Mouse (Mus musculus): ENCODE measurements around the gene Mrps11. TPM values are rescaled to one million over a fixed set of nuclear protein-coding genes. Genes with fewer than 3 reads are reported as not detected.

Mrps11 gene
- polyA plus RNA-seq, 1 experiment from 2014 or later, result 73.6 TPM

DNA sequence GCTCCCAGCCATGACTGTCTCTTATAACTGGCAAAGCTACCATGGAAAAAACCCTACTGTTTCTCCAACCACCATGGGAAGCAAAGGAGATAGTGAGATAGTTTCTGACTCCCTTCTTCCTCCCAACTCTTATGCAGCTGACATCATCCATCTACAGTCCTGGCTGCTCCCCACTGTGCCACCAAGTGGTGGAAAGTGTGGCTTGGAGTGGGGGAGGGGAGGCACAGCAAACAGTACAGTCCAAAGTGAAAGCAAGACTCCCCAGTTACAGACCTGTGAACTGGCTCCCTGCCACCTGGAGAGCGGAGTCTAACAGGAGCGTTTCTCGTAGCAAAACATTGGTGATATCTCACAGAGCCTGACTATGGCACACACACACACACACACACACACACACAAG is 20.9 kb downstream of the Mrps11 start:
- no peaks in the 10 kb centered on the region for H3K36me3 ChIP-seq (ENCODE audit: control insufficient read depth, insufficient read depth, low read length)
- no peak overlapping the region for H3K4me2 ChIP-seq (ENCODE audit: low read length)
- ATAC-seq (replicated peaks; ENCODE audit: low FRiP score, low TSS enrichment, low read depth) (no peak), DNase-seq (ENCODE audit: low spot score) (no peak)
- H3K4me1 ChIP-seq (replicated peaks; ENCODE audit: control insufficient read depth, insufficient read depth, low read length), result no peaks in the 10 kb centered on the region
- H3K9me3 ChIP-seq (ENCODE audit: control insufficient read depth, low read length), result no peaks in the 10 kb centered on the region
- no peak overlapping the region for H3K4me3 ChIP-seq (ENCODE audit: low read depth, low read length)
- 80% methylated on average over 3 of the region's 3 CpGs for whole genome bisulfite sequencing
- no peak overlapping the region for H3K9ac ChIP-seq (ENCODE audit: low read length)
- H3K27me3 ChIP-seq (replicated peaks; ENCODE audit: control insufficient read depth, insufficient read depth, low read length), result no peaks in the 10 kb centered on the region
- no peak overlapping the region for H3K27ac ChIP-seq (ENCODE audit: low read depth)

DNA sequence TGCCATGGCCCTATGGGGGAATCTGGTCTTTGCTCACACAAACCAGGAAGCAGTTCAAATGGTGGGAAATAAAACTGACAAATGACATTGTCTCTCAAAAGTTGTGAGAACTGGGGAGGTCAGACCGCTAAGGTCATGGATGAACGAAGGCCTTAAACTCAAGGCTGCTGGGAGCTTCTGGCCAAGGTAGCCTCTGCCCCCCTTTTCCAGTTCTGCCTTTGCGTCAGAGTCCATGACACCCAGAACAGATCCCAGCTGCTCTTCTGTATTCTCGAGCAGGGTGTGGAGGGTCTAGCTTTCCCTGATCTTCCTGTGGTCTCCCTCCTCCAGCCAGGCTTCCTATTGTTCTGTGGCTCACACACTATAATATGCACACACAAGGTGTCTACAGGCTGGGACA is 24.3 kb downstream of the Mrps11 start:
- no peak overlapping the region for H3K4me2 ChIP-seq (ENCODE audit: low read length)
- no peaks in the 10 kb centered on the region for H3K27me3 ChIP-seq (replicated peaks; ENCODE audit: control insufficient read depth, insufficient read depth, low read length)
- DNase-seq (ENCODE audit: low spot score), result no peak
- no peaks in the 10 kb centered on the region for H3K9me3 ChIP-seq (ENCODE audit: control insufficient read depth, low read length)
- H3K9ac ChIP-seq (ENCODE audit: low read length), result no peak overlapping the region
- 50% methylated on average over 4 of the region's 4 CpGs for WGBS
- no peak for ATAC-seq (replicated peaks; ENCODE audit: low FRiP score, low TSS enrichment, low read depth)
- no peak overlapping the region for H3K27ac ChIP-seq (ENCODE audit: low read depth)
- no peak overlapping the region for H3K4me3 ChIP-seq (ENCODE audit: low read depth, low read length)
- no peaks in the 10 kb centered on the region for H3K4me1 ChIP-seq (replicated peaks; ENCODE audit: control insufficient read depth, insufficient read depth, low read length)
- no peaks in the 10 kb centered on the region for H3K36me3 ChIP-seq (ENCODE audit: control insufficient read depth, insufficient read depth, low read length)

DNA sequence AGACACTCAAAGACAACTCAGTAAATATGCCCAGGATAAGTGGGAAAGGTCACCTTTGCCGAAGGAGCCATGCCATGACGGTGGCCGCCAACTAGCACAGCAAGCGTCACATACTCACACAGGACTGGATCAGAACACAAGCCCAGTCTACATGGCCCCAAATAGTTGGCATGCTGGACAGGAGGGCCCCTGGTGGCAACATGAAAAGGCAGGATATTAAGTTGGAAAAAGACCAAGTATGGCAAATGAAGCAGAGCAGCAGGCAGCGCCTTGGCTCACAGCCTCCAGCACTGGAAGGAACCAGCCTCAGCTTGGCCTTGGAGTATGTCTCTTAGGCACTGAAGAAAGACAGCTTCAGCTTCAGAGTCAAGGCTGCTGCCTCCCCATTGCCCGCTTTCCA is 30.9 kb downstream of the Mrps11 start:
- Histone ChIP-seq H3K27me3 (replicated peaks; ENCODE audit: control insufficient read depth, insufficient read depth, low read length) (no peaks in the 10 kb centered on the region), H3K4me3 (ENCODE audit: low read depth, low read length) (no peak overlapping the region), H3K36me3 (ENCODE audit: control insufficient read depth, insufficient read depth, low read length) (no peaks in the 10 kb centered on the region), H3K27ac (ENCODE audit: low read depth) (no peak overlapping the region), H3K9ac (ENCODE audit: low read length) (no peak overlapping the region), H3K9me3 (ENCODE audit: control insufficient read depth, low read length) (no peaks in the 10 kb centered on the region), H3K4me2 (ENCODE audit: low read length) (no peak overlapping the region), H3K4me1 (replicated peaks; ENCODE audit: control insufficient read depth, insufficient read depth, low read length) (no peaks in the 10 kb centered on the region)
- DNase-seq (ENCODE audit: low spot score) (no peak), ATAC-seq (replicated peaks; ENCODE audit: low FRiP score, low TSS enrichment, low read depth) (no peak)
- WGBS, result 89% methylated on average over 6 of the region's 6 CpGs

DNA sequence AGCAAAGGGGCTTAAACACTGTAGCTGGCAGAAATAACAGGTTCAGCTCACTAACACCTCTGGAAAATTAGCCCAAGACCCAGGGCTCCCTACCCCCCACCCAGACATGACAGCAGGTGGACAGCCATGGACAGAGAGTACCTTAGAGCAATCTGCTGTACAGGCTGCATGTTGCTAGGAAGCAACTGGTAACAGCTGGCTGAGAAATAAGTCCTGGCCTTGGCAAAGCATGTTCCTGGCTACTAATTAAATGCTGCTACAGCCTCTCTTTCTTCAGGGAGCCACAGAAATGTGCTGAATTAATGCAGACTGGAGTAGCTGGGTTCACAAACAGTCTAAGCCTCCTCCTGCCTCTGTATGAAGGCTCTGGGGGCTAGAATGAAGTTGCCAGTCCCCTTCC is 31.8 kb downstream of the Mrps11 start:
- Histone ChIP-seq H3K9me3 (ENCODE audit: control insufficient read depth, low read length) (no peaks in the 10 kb centered on the region), H3K36me3 (ENCODE audit: control insufficient read depth, insufficient read depth, low read length) (no peaks in the 10 kb centered on the region), H3K27ac (ENCODE audit: low read depth) (no peak overlapping the region), H3K4me1 (replicated peaks; ENCODE audit: control insufficient read depth, insufficient read depth, low read length) (no peaks in the 10 kb centered on the region), H3K27me3 (replicated peaks; ENCODE audit: control insufficient read depth, insufficient read depth, low read length) (no peaks in the 10 kb centered on the region), H3K4me2 (ENCODE audit: low read length) (no peak overlapping the region), H3K4me3 (ENCODE audit: low read depth, low read length) (no peak overlapping the region), H3K9ac (ENCODE audit: low read length) (no peak overlapping the region)
- DNase-seq (ENCODE audit: low spot score), result no peak
- no peak for ATAC-seq (replicated peaks; ENCODE audit: low FRiP score, low TSS enrichment, low read depth)

DNA sequence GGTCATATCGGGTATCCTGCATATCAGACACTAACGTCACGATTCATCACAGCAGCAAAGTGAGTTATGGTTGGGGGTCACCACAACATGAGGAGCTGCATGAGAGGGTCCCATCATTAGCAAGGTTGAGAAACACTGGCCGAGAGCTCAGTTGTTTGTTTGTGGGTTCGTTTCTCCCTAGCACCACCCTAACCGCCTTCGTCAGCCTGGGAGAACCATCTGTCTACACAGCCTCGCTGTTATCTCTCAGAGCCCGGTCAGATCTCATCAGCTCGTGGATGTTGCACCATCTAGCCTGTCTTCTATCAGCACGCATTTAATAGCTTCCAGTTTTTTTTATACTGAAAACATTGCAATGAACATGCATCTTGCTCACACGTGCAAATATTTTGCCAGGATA is 35.4 kb downstream of the Mrps11 start:
- Histone ChIP-seq H3K9me3 (ENCODE audit: control insufficient read depth, low read length) (no peaks in the 10 kb centered on the region), H3K27ac (ENCODE audit: low read depth) (no peak overlapping the region), H3K4me1 (replicated peaks; ENCODE audit: control insufficient read depth, insufficient read depth, low read length) (no peaks in the 10 kb centered on the region), H3K27me3 (replicated peaks; ENCODE audit: control insufficient read depth, insufficient read depth, low read length) (no peaks in the 10 kb centered on the region), H3K9ac (ENCODE audit: low read length) (no peak overlapping the region), H3K4me3 (ENCODE audit: low read depth, low read length) (no peak overlapping the region), H3K36me3 (ENCODE audit: control insufficient read depth, insufficient read depth, low read length) (peaks cover 6% of the 10 kb centered on the region), H3K4me2 (ENCODE audit: low read length) (no peak overlapping the region)
- DNase-seq (ENCODE audit: low spot score), result no peak
- WGBS, result 78% methylated on average over 12 of the region's 12 CpGs
- ATAC-seq (replicated peaks; ENCODE audit: low FRiP score, low TSS enrichment, low read depth), result no peak

DNA sequence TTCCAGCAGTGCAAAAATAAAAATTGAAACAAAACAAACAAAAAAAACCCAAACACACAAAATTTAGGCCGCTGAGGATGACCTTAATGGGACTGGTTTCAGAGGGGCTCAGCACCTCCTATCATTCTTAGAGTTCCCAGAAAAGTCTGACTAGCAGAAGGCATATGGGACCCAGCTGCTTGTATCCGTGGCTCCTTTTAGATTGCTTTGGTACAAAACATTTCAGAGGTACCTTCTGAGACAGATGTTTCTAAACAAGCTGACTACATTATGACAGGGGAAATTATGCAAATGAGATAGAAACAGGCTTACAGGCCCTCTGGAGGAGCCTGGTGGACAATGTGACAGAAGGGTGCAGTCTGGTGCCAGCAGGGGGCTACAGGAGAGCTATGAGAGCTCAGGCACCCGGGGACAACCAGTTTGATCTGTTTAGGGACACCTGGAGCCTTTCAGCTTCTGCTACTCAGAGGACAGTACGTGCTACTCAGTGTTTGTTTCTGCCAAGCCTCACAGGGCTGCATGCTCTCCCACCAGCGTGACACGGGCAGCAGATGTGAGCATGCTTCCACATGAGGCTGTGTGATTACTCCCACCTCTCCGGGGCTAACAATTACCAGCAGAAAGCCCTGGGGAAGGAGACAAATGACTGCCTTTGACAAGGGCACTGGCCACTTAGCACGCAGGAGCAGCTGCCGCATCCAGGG is 43.9 kb downstream of the Mrps11 start:
- H3K9ac ChIP-seq (ENCODE audit: low read length), result no peak overlapping the region
- H3K4me2 ChIP-seq (ENCODE audit: low read length), result no peak overlapping the region
- 37% methylated on average over 9 of the region's 9 CpGs for WGBS
- H3K9me3 ChIP-seq (ENCODE audit: control insufficient read depth, low read length), result no peaks in the 10 kb centered on the region
- no peak overlapping the region for H3K4me3 ChIP-seq (ENCODE audit: low read depth, low read length)
- H3K36me3 ChIP-seq (ENCODE audit: control insufficient read depth, insufficient read depth, low read length), result peaks cover 48% of the 10 kb centered on the region
- DNase-seq (ENCODE audit: low spot score), result peak; percentile 56
- no peaks in the 10 kb centered on the region for H3K27me3 ChIP-seq (replicated peaks; ENCODE audit: control insufficient read depth, insufficient read depth, low read length)
- no peak overlapping the region for H3K27ac ChIP-seq (ENCODE audit: low read depth)
- no peaks in the 10 kb centered on the region for H3K4me1 ChIP-seq (replicated peaks; ENCODE audit: control insufficient read depth, insufficient read depth, low read length)
- ATAC-seq (replicated peaks; ENCODE audit: low FRiP score, low TSS enrichment, low read depth), result 0 out of 2 replicates have a peak, but pooled peaks have one; percentile 43

DNA sequence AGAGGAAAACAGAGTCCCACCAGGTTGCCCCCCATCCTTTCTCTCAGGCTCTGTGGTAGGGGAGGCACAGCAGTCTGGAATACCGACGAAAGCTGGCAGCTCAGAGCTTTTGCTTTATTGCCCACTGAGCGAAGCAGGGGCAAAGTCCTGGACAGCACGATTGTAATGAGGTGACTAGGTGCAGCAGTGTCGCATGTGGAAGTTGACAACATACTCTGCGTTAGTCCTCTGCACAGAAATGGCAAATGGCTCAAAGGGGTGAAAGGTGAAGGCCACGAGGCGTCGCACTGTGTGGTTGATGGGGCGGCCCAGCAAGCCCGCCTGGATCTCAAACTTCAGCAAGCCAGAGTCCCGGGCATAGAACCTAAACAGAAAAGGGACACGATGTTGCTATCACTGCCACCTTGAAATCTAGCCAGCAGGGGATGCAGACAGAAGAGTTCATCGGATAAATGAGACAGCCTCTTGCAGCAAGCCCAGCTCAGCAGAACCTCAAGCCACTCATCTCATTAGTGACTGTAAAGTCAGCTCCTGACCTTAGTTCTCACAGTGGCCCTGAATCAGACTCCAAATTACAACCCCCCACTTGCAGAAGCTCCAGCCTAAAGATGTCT is 44.9 kb downstream of the Mrps11 start:
- H3K36me3 ChIP-seq (ENCODE audit: control insufficient read depth, insufficient read depth, low read length), result peaks cover 46% of the 10 kb centered on the region
- H3K4me1 ChIP-seq (replicated peaks; ENCODE audit: control insufficient read depth, insufficient read depth, low read length), result no peaks in the 10 kb centered on the region
- H3K4me3 ChIP-seq (ENCODE audit: low read depth, low read length), result no peak overlapping the region
- no peak overlapping the region for H3K9ac ChIP-seq (ENCODE audit: low read length)
- H3K9me3 ChIP-seq (ENCODE audit: control insufficient read depth, low read length), result no peaks in the 10 kb centered on the region
- WGBS, result 64% methylated on average over 14 of the region's 14 CpGs
- no peak overlapping the region for H3K27ac ChIP-seq (ENCODE audit: low read depth)
- H3K4me2 ChIP-seq (ENCODE audit: low read length), result no peak overlapping the region
- peak; percentile 66; the same call in 1 of the 2 replicates for ATAC-seq (replicated peaks; ENCODE audit: low FRiP score, low TSS enrichment, low read depth)
- H3K27me3 ChIP-seq (replicated peaks; ENCODE audit: control insufficient read depth, insufficient read depth, low read length), result no peaks in the 10 kb centered on the region
- peak; percentile 55 for DNase-seq (ENCODE audit: low spot score)

DNA sequence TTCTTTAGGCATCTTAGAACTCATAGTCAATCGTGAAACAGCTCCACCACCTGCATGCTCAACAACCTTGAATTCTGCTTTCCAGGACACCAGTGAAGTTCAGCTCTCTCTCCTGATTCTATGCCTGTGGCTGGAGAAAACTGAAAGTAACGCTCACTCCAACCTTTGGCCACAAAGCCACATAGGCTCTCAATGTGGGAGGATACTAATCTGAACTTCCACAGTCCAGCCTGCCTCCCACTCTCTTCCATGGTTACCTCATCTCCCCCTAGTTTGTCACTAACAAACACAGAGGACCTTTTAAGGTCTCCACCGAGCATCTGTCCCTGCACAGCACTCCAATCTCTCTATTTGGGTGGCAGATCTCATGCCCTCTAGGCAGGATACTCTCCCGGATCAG is 52.7 kb downstream of the Mrps11 start:
- H3K9ac ChIP-seq (ENCODE audit: low read length), result no peak overlapping the region
- no peak overlapping the region for H3K4me2 ChIP-seq (ENCODE audit: low read length)
- no peaks in the 10 kb centered on the region for H3K27me3 ChIP-seq (replicated peaks; ENCODE audit: control insufficient read depth, insufficient read depth, low read length)
- DNase-seq (ENCODE audit: low spot score) (no peak), ATAC-seq (replicated peaks; ENCODE audit: low FRiP score, low TSS enrichment, low read depth) (no peak)
- H3K9me3 ChIP-seq (ENCODE audit: control insufficient read depth, low read length), result no peaks in the 10 kb centered on the region
- H3K4me3 ChIP-seq (ENCODE audit: low read depth, low read length), result no peak overlapping the region
- 82% methylated on average over 4 of the region's 4 CpGs for WGBS
- H3K4me1 ChIP-seq (replicated peaks; ENCODE audit: control insufficient read depth, insufficient read depth, low read length), result no peaks in the 10 kb centered on the region
- peaks cover 57% of the 10 kb centered on the region for H3K36me3 ChIP-seq (ENCODE audit: control insufficient read depth, insufficient read depth, low read length)
- H3K27ac ChIP-seq (ENCODE audit: low read depth), result no peak overlapping the region

DNA sequence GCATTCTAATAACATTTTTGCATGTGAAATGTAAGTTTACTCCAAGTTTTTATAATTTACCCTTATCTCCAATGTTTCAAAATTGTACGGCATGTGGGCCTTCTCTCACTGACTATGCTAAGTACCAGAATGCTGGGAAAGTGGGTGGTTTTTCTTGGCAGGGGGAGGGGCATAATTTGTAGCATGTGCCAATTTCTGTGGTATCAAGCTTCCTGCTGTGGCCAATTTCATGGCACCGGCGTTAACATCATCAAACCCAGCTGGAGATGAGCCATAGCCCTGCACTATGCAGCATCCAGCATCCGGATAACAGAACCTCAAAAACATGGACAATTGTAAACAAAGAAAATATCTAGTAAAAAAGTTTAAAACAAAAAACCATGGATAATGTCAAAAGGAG is 54.3 kb downstream of the Mrps11 start:
- H3K4me2 ChIP-seq (ENCODE audit: low read length), result no peak overlapping the region
- DNase-seq (ENCODE audit: low spot score) (no peak), ATAC-seq (replicated peaks; ENCODE audit: low FRiP score, low TSS enrichment, low read depth) (no peak)
- H3K9me3 ChIP-seq (ENCODE audit: control insufficient read depth, low read length), result no peaks in the 10 kb centered on the region
- no peaks in the 10 kb centered on the region for H3K27me3 ChIP-seq (replicated peaks; ENCODE audit: control insufficient read depth, insufficient read depth, low read length)
- WGBS, result 88% methylated on average over 4 of the region's 4 CpGs
- H3K4me1 ChIP-seq (replicated peaks; ENCODE audit: control insufficient read depth, insufficient read depth, low read length), result no peaks in the 10 kb centered on the region
- no peak overlapping the region for H3K4me3 ChIP-seq (ENCODE audit: low read depth, low read length)
- H3K36me3 ChIP-seq (ENCODE audit: control insufficient read depth, insufficient read depth, low read length), result peaks cover 62% of the 10 kb centered on the region
- H3K27ac ChIP-seq (ENCODE audit: low read depth), result no peak overlapping the region
- no peak overlapping the region for H3K9ac ChIP-seq (ENCODE audit: low read length)

All from intestine, embryonic 14.5 days (tissue).